Mouse (Mus musculus) CH12F3 (cell line): ENCODE results near the gene C130060K24Rik.

Experiments used
- in situ Hi-C: fragments of 300-500 bp; cut with MboI; formaldehyde crosslinking; loops from 2 replicates; pipeline ENCODE4 v1.14.3; 2020; ENCODE audit warnings: low sequenced_read_pairs

The C130060K24Rik gene

DNA sequence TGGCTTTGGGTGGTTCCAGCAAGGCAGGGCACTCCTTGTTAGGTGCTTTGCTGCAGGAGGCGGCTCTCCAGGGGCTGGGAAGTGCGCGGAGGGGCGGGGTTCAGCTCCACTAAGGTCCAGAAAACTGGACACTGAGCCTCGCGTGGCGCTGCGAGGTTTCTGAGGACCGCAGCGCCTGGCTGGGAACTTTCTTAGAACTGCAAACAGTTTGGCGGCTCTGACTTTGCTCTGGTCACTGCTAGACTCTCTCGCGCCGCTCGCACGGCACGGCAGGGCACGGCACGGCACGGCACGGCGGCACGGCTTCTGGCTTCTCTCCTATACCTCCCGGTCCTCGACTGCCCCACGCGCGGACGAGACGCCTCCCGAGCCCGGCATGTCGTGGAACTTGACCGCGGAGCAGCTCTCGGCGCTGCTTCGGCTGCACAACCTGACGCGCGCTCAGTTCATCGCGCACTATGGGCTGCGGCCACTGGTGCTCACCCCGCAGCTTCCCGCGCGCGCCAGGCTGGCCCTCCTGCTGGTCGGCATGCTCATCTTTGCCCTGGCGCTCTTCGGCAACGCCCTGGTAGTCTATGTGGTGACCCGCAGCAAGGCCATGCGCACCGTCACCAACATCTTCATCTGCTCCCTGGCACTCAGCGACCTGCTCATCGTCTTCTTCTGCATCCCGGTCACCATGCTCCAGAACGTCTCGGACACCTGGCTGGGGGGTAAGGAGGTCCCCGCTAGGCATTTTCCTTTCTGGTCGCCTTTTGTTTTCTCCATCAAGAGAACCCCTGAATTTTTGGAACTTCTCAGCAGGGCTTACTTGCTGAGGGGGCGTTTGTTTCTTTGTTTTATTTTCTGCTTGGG lies at the start of gene C130060K24Rik:
Gene C130060K24Rik (plus strand): TSS at position 188 of the 855 bp plus-strand sequence.
- in situ Hi-C loops, result no loop called here

DNA sequence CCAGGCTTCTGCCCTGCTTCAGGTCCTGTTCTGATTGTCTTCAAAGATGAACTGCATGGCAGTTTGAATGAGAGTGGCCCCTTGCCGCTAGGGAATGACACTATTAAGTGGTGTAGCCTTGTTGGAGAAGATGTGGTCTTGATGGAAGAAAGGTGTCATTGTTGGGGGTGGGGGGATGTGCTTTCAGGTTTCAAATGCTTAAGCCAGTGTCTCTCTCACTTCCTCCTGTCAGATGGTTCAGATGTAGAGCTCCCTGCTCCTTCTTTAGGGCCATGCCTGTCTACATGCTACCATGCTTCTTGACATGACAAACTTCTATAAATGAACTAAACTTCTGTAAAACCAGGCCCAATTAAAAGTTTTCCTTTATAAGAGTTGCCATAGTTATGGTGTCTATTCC lies 46.7 kb upstream of the C130060K24Rik start:
- in situ Hi-C loops, result no loop called here

DNA sequence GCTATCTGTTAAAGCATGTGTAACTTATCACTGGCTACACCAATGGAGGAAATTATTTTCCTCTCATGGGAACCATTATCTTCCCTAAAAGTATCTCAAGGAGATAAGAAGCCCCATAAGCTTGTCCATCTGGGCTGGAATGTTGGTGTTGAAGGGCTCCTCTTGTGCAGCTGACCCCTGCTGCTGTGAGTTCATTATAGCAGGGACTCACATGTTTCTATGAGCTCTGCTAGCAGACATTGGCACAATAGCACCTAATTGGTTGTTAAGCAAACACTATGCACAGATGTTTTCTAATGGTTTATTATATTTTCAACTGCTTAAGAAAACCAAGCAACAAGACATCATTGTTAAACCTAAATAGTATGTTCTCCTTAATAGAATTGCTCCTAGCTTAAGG lies 41.5 kb upstream of the C130060K24Rik start:
- in situ Hi-C loops, result no loop called here

DNA sequence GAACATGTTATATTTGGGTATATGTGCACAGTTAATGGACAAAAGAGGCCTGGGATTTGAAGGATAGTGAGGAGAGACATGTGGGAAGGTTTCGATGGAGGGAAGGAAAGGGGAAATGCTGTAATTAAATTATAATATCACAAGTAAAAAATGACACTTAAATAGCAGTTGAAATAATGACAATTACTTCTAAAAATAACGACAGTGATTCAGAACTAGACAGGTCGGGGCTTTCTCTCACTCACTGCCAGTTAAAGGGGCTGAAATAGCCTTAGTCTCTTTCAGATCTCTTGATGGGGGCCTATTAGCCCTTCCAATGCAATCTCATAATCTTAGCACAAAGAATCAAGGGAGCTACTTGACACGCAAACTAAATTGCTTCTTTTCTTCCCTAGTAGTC lies 39.5 kb upstream of the C130060K24Rik start:
- in situ Hi-C loops, result no loop called here

DNA sequence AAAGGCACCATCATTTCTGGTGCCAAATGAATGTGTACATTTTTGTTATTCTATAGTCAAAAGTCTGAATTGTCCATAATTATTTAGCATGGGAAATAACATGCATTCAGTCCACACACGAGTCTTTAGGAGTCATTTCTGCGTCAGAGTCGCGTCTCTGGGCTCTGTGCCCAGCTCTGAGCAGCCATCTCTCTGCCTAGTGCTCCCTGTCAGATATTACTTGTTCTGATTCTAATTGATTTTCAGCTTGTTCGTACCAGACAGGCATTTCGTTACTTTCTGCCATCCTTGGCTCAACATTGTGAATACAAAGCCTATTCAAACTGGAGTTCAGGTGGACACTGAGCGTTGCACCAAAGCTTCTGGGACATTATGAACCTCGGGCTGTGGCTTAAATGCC lies 33.2 kb upstream of the C130060K24Rik start:
- in situ Hi-C loops, result no loop called here

DNA sequence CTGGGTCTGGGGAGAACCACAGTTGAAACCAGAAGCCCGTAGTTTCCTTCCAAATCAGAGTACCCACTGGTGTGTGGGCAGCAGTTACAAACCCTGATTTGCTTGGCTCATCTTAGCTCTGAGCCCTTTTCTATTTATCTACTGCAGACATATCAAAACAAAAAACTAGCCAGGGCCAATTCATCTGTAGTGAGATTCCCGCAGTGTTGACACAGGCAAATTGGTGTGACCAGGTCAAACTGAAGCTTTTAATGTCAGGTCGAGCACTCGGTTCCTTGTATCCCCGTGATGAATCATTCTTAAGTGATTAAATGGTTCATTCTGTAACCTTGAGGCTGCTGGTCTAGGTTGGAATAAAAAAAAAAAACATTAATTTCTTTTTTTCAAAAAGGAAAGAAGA lies 32.6 kb upstream of the C130060K24Rik start:
- in situ Hi-C loops, result no loop called here

DNA sequence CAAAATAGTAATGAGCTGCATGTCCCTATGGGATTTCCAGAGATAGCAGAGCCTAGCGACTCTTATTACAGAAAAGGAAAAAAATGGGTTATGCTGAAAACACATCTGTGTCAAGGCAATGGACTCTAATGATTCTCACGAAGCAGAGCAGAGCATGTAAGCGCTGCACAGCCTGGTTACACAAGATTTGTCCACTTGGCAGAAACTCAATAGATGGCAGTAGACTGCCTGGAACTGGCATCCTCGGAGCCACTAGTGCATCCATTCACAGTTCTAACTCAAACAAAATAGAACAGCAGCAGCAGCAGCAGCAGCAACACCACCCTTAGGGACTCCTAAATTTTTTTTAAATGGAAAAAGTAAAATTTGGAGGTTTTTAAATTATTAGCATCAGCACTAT lies 29.3 kb upstream of the C130060K24Rik start:
- in situ Hi-C loops, result no loop called here

DNA sequence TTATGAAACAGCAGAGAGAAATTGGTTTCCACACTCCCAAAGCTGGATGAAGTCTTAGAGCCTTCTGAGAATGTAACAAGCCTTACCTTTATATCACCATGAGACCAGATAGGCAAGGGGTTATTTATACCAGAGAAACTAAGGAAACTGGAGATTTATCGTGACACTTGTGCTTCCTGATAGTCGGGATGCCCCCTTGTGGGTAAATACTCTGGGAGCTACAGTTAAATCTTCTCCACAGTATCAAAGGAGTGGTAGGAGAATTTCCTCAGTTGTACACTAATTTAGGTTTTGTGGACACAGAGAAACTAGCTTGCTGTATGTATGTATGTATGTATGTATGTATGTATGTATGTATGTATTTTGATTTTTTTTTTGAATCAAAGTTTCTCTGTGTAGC lies 5.0 kb upstream of the C130060K24Rik start:
- in situ Hi-C loops, result no loop called here

DNA sequence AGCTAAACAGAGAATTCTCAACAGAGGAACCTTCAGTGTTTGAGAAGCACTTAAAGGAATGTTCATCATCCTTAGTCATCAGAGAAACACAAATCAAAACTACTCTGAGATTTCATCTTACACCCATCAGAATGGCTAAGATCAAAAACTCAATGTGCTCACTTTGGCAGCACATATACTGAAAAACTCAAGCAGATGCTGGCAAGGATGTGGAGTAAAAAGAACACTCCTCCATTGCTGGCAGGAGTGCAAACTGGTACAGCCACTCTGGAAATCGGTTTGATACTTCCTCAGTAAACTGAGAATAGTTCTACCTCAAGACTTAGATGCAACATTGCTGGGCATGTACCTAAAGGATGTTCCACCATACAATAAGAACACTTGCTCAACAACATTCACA lies 41.0 kb downstream of the C130060K24Rik start:
- in situ Hi-C loops, result no loop called here

DNA sequence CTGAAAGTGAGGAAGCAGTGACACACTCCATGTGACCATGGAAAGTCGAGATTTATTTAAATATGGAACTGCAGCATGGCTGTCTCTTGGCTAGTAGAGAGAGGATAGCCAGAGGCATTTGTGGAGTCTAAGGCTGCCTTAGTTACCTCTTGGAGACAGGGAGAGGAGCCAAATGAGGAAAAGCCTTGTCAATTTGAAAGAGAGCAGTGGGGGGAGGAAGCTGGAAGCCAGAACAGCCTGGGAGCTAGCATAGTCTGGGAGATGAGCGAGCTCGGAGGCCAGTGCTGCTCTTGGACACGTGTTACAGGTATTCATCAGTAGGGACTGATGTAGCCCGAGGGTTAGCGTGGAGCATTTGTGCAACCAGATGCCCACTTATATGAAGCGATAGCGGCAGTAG lies 46.2 kb downstream of the C130060K24Rik start:
- in situ Hi-C loops, result no loop called here

DNA sequence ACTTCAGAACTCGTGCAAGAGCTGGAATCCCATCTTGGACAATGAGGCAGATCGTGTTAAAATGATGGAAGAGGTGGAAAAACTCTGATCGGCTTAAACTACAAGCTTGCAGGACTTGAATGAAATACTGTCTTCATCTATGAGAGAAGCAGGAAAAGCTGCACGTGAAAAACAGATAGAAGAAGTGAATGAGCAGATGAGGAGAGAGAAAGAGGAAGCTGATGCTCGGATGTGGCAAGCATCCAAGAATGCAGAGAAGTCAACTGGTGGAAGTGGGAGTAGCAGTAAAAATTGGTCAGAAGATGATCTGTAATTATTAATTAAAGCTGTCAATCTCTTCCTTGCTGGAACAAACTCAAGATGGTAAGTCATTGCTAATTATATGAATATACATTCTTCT lies 52.3 kb downstream of the C130060K24Rik start:
- in situ Hi-C loops, result no loop called here

DNA sequence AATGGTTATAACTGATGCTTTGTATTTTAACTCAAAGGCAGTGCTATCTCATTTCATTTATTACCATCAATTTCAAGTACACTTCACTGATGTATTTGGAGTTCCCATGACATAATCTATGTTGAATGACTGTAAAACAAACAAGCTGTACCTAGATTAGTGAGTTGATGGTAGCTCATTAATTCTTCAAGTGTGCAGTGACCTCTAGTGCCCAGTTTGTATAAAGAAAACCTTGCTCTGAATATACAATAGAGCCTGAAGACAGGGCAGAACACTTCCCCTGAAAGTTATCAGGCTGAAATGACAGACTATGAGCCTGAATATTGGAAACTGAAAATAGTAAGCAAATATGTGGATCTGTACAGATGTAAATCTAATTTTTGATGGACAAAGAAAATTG lies 72.6 kb downstream of the C130060K24Rik start:
- in situ Hi-C loops, result loop anchor here (5.0 kb wide), 1 partner anchor 326 kb away; no protein-coding TSS in a partner anchor

DNA sequence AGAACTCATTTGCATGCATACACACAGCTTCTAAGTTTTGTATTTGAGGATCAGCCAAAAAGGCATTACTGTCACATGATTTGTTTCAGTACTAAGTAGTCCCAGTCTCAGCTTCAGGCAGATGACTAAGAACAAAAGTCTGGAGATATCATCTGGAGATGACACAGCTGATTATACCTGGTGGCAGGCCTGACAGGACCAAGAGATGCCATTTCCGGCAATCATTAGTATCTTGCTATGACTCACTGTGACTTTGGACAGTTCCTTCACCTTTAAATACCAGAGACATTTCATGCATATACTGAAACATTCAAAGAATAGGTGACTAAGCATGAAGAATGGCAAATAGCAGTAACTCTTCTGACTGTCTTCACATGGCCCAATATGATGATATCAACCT lies 84.4 kb downstream of the C130060K24Rik start:
- in situ Hi-C loops, result no loop called here

DNA sequence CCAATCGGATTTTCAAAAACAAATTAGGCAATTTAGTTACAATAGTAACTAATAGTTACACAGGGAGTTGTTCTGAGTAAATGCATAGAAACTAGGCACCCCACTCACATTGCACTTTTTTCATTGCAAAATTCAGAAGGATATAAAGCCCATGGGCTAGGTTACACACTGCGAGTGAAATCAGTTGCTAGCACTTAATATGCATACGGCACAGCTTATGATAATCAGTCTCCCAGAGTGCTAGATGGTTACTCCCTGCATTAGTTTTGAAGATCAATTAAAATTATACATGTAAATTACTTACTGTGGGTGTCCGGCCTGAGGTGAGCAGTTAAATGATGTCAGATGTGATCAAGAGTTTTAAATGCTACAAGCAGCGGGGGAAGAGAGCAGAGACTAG lies 89.4 kb downstream of the C130060K24Rik start:
- in situ Hi-C loops, result no loop called here

DNA sequence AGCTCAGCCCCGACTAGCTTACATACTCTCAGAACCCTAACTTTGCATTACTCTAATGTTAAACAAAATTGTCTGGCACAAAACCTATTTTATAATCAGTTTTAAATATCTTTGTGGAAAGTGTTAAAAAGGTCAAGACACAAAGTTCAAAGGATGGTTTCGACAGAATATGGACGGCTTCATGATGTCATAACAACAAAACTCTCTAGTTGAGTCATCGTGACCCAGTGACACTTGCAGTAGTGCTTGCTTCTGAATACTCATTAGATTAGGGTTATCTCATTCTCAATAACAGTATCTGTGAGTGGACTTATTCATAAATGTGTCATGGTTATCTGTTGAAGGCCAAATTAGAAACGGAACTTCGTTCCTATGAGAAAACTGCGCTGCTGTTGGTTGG lies 91.5 kb downstream of the C130060K24Rik start:
- in situ Hi-C loops, result no loop called here

DNA sequence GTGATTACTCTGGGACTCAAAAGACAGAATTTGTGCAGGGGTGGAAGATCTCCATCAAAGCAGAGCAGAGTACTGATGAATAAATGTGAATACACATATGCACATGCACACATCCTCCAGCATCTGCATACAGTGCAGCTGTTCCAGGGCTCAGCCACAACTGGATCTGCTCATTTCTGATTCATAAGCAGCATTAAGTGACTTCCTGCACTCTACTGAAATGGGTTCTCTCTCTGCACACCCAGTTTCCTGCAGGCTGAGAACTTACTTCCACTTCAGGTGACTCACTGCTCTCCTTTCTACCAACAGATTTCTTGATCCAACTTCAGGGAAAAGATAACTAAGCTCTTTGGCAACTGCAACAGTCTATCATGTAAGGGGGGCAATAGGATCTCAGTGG lies 117.9 kb downstream of the C130060K24Rik start:
- in situ Hi-C loops, result no loop called here
